Mouse (Mus musculus) lung, postnatal 10 days (tissue): Measurements from ENCODE around the gene Ppp1r15b.

ENCODE experiments used
- DNase-seq: peaks from one replicate; pipeline ENCODE4 v3.0.0; 2021

Ppp1r15b gene

DNA sequence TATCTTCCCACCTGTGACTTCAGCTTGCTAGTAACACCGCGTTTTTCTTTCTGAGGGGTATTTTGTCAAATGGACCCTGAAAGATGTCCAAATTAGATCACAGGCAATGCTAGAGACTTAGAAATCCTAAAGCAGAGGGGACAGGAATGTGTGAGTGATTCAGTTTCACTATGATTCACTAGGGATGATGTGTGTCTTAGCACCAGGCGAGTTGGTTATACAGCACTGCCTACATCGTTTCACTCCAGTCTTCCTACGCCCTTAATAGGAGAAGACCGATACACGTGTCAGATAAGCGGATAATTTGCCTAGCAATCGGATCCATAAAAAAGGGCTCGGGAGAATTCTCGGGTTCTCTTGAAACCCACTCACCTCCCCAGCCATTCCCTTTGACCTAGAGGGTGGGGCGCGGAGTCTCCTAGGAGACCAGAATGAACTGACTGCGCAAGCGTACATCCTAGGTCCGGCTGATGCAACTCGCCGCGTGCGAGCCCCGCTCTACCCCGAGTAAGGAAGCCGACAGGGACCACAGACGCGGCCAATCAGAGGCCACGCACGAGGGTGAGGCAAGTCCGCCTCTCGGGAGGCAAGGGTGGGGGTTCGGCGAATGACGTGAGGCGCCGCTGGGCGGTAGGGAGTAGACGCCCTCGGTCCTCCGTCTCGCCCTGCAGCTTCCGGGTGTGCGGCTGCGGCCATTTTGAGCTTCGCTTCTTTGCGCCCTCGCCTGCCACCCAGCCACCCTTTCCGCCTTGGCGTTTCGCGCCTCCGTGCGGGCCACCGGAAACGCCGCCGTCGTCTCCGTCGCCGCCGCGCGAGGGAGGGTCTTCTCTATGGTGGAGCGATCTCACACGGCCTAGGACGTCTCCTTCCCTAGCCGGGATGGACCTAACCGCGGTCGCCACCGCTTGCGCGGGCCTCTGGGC is at the start of gene Ppp1r15b:
Gene Ppp1r15b, plus strand, starts transcription at position 506 of the 923 bp plus-strand sequence.
- DNase-seq: peak; percentile 99

DNA sequence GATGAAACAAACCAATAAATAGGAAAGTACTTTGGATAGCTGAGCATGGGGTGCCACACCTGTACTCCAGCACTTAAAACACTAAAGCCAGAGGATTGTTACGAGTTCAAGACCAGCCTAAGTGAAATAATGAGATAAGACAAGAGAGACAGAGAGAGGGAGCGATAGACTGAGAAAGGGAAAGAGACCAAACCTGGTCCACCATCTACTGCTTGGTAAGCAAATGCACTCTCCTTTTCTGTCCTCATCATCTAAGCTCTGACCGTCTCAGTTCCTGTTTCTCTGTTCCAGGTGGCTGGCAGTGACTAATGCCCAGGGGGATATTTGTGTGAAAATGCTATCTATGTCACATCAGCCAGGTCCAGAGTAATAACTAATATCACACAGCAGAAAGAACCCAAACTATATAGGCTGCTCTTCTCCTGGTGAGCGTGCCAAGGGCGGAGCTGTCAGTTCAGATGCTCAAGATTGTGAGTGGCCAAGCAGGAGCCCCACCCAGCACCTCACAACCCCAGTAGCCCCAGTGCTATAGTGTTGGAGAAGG is 47.9 kb upstream of the Ppp1r15b start:
- DNase-seq: no peak

DNA sequence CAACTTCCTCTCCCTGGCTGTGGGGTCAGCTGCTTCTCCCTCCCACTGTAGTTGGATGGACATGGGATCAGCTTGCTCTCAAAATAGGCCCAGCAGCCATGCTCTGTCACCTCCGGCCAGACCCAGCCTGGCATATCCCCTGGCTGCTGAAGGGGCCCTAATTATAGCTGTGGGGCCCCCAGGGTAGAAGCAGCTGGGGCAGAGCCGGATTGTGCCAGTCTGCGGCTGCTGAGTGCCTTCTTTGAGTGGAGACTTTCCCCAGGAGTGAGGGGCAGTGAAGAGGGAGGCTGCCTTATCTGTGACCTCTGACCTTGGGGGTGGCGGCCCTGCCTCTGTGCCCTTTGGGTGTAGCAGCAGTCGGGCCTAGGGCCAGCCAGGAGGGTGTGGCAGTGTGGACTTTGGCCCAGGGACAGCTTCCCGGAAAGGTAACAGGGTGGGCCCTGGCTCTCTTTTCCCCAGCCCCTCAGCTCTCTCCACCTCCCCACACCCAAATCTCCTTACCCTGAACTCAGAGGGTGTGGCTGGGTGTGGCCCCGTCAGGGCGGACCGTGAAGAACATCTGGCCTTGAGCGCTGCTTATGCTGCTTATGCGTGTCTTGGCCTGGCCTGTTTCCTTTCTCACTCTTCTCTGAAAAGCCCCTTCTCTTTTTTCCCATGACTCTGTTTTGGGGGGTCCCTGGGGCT is 46.9 kb upstream of the Ppp1r15b start:
- peak; percentile 64 for DNase-seq

DNA sequence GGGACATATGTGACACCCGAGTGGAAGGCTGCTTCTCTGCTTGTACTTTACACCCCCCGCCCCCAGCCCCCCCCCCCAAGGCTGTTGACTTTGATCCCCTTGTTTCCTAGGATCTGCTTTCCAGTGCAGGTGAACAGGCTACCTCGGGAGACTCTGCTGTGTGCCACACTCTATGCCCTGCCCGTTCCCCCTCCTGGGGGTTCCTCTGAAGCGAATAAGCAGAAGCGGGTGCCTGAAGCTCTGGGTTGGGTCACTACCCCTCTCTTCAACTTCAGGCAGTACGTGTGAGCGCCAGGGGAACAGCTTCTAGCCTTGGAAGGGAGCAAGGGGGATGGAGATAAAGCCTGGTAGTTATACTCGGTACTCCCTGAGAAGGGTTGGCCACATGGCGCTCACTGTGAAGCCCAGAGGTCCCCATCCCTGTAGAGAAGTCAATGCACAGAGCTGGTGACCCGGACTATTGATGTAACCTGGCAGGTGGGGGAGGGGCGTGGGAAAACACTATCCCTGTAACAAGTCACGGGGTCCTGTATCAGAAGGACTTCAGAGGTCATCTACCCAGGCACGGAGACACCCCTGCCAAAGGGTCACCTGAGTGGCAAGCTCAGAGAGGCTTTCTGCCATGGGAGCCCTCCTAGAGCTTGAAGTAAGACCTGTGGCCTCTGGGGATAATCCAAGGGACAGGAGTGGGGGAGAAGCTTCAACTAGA is 46.1 kb upstream of the Ppp1r15b start:
- DNase-seq: no peak

DNA sequence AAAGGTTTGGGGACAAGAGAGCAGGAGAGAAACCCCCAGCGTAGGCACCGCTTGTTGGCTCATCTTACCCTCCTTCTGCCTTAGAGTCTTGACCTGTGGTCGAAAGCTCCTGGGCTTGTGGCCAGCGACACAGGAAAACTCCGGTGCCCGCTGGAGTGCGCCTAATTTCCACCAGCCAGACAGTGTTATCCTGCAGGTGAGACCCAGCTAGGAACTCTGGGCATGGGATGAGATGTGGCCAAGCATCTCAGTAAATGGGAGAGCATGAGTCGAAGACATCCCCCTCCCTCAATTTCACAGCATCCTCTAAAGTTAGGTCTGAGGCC is 45.6 kb upstream of the Ppp1r15b start:
- DNase-seq: no peak

DNA sequence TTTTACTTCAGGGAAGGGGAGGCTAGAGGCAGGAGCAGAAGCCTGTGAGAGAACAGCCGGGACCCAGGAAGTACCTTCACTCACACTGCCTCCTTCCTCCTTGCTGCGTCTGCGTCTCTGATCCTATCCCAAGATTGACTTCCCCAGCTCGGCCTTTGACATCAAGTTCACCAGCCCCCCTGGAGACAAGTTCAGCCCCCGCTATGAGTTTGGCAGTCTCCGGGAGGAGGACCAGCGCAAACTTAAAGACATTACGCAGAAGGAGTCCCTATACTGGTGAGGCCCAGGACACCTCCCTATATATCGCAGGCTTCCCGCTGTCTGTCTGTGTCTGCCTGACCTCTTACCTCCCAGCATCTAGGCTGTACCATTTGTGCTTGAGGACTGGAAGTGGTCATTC is 44.1 kb upstream of the Ppp1r15b start:
- no peak for DNase-seq

DNA sequence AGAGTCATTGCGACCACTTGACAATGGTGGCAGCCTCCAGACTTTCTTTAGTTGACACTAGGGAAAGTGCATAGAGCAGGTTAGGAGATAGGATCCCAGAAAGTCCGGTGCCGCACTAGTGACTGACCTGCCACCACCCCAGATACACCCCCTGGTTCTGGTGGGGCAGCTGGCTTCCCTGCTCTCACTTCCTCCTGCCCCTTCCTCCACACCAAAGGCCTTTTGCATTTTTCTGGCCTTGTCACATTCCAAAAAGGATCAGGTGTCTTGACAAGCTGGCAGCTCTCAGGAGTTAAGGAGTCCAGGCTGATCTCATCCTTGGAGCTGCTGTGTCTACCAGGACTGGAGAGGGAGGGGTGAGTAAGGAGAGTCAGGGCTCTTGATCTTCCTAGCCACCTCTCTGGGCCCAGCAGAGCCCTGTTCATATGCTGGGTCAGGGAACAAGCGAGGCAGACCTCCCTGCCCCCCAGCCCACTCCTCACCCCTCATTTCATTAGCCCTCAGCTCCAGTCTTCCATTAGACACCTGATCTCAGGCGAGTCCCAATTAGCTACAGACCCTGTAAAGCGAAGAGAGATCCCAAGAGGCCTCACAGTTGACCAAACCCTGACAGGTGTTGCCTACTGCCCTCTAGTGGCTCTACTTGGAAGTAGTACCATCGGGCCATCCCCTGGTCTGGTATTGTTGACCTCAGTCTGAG is 43.6 kb upstream of the Ppp1r15b start:
- peak; percentile 84 for DNase-seq

DNA sequence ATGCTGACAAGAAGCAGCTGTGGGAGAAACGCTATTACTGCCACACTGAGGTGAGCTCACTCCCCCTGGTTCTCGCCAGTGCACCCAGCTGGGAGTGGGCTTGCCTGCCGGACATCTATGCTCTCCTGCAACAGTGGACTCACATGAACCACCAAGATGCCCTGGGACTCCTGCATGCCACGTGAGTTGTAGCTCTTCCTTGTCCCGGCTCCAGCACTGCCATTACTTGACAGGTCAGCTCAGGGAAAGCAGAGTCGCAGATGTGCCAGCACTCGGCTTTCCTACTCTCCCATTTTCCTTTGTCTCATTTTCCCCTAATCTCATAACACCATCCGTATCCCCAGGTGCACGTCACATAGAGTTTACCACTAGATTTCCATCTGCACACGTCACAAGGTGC is 42.7 kb upstream of the Ppp1r15b start:
- DNase-seq: no peak

DNA sequence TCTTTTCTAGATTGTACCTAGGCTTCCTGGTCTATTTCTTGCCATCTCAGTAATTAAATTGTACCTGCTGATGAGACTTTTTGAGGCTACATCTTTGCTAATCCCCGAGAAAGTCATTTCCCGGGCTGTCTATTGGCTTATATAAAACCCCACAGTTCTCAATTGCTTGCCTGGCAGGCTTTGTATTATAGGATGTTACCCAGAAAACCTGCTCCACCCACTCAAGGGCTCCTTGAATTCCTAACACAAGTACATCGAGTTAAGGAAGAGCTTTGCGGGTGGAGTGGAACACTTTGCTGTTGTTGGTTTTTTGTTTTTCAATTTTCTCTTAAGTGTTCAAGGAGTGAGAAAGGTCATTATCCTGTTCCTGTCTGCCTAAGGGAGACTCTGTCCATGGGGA is 41.5 kb upstream of the Ppp1r15b start:
- DNase-seq: peak; percentile 40

DNA sequence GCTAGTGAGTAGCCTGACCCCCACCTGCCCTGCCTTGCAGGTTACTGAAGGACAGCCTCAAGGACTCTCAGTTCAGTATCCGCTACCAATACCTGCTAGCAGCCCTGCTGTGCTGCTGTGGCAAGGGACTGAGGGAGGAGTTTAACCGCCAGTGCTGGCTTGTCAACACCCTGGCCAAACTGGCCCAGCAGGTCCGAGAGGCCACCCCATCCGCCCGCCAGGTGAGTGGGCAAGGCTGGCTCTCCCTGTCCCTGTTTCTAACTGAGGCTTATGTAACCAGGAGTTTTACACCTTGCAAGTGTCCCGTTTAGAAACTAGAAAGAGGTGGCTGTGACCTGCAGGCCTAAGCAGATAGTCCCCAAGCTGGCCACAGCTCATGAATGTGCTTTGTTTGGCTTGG is 40.3 kb upstream of the Ppp1r15b start:
- DNase-seq: peak; percentile 80

DNA sequence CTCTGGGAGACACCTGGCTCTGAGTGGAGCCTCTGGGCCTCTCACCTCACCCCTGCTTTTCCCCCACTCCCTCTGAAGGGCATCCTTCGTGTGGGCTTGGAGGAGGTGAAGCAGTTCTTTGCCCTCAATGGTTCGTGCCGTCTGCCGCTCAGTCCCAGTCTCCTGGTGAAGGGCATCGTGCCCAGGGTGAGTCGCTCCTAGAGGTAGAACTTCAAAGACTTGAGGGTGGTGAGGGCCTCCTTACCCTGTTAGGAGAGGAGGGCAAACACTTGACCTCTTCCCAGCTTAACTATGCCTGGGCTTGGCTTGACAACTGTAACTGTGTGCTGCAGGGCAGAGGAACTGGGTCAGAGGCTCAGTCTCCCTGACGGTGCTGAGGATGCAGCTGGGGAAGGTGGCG is 39.5 kb upstream of the Ppp1r15b start:
- peak; percentile 74 for DNase-seq

DNA sequence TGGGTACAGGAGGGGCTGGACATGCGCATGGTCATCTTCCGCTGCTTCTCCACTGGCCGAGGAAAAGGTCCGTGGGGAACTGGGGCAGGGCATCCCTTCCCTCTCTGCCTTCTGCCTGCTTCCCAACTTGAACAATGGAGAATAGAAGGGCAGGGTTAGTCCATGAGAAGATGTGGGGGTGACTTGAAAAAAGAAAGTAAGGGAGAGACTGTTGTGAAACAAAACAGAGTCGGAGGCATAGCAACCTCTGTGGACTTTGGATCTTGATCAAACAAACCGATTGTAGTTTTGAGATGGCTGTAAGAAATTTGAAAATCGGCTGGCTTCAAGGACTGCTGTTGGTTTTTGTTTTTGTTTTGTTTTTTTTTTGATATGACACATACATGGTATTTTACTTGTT is 37.2 kb upstream of the Ppp1r15b start:
- DNase-seq: no peak

DNA sequence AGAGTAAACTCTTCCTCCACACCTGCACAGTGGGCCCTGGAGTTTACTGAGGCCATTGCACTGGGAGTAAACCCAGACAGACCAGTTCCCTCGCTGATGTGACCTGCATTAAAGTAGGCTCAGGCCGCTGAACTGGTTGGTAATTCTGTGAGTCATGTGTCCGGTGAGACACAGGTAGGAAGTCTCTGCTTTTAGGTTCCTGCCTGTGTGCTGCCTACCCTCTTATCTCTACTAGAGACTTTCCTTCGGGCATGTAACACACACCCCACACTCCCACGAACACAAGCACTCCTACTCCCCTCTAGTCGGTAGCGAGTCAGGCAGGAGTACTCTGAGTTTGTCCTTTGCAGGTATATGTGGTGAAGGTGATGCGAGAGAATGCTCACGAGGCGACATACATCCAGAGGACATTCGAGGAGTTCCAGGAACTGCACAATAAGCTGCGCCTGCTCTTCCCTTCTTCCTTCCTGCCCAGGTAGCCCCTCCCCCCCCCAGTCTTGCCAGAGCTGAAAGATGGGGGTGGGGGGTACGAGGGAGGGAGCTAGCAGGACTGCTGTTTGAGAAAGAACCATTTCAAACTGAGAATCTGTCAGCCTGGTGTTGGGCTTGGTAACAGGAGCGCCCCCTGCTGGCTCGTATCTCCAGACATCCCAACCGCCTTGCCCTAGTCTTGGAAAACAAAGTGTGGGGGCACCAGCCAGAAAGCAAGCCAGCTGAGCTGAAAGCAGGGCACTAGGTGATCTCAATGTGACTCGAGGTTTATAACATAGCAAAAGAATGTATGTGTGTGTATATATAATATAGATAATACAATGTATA is 29.8 kb upstream of the Ppp1r15b start:
- peak; percentile 82 for DNase-seq

DNA sequence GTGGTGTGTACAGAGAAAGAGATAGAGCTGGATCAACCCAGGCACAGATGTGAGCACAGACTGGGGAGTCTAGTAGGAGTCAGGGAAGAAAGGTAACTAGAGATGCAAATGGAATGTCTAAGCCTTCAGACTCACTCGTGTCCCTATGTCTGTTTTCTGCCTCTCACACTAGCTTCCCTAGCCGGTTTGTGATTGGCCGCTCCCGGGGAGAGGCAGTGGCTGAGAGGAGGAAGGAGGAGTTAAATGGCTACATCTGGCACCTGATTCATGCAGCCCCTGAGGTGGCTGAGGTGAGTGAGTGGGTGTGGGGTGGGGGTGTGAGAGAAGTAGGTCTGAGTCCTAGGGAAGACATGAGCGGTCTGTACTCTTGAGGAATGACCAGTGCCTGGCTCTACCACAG is 28.8 kb upstream of the Ppp1r15b start:
- no peak for DNase-seq

DNA sequence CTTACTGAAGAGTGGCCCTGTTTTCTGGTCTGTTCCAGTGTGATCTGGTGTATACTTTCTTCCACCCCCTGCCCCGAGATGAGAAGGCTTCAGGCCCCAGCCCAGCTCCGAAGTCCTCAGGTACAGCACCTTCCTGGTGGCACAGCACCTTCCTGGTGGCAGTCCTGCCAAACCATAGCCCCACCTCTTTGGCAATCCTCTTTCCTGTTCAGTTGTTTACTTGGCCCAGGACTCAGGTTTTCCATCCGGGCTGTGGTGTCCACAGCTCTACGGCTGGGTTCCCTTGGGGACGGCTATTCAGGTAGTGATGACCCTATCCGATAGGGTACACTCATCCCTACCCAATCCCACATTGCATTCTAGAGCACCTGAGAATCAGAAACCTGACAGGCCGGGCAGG is 27.6 kb upstream of the Ppp1r15b start:
- no peak for DNase-seq

DNA sequence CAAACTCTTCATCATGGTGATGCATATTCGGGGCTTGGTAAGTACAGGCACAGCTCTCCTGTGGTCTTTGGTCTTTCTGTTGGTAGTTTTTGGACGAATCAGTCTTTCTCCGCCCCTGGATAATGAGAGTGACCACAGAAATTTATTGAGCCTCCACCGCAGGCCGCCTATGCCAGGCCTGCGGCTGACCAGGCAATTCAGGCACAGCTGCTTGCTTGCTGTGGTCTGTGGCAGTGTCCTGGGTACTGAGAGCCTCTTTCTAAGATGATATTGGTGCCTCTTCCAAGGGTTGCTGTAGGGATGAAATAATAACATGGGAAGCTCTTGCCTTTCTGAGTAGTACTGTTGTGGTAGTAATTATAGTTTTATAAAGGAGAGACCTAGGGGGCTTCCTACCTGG is 27.1 kb upstream of the Ppp1r15b start:
- no peak for DNase-seq

DNA sequence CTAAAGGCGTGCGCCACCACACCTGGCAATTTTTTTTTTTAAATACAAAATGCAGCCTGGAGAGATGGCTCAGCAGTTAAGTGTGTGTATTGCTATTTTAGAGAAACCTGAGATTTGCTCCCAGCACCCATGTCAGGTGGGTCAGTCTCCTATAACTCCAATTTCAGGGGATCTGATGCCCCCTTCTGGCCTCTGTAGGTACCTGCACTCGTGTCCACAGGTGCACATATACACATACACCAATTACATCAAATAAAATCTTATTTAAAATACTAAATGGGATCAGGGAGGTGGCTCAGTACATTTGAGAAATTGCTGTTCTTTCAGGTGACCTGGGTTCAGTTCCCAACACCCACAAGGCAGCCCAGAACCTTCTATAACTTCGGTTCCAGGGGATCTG is 14.8 kb upstream of the Ppp1r15b start:
- DNase-seq: no peak

DNA sequence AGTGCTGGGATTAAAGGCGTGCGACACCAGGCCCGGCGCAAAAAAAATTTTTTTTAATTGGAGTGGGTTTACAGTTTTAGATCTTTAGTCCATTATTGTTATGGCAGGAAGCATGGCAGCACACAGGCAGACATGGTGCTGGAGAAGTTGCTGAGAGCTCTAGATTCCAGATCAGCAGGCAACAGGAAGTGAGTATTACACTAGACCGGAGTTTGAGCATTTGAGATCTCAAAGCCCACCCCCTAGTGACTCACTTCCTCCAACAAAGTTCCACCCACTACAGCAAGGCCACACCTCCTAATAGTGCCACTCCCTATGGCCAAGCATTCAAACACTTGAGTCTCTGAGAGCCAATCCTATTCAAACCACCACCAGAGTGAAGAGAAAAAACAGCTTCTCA is 12.8 kb upstream of the Ppp1r15b start:
- peak; percentile 71 for DNase-seq

DNA sequence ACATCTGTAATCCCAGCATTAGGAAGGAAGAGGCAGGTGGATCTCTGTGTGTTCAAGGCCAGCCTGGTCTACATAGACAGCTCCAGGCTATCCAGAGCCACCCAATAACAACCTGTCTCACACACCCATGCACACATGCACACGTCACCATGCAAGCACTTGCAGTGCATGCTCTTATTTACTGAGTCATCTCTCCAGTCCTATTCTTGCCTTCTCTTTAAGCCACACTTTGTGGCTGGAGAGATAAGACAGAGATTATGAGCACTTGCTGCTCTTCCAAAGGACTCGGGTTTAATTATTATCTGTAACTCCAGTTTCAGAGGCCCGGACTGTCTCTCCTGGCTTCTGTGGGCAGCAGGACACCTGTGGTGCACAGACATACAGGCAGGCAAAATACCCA is 12.1 kb upstream of the Ppp1r15b start:
- DNase-seq: no peak

DNA sequence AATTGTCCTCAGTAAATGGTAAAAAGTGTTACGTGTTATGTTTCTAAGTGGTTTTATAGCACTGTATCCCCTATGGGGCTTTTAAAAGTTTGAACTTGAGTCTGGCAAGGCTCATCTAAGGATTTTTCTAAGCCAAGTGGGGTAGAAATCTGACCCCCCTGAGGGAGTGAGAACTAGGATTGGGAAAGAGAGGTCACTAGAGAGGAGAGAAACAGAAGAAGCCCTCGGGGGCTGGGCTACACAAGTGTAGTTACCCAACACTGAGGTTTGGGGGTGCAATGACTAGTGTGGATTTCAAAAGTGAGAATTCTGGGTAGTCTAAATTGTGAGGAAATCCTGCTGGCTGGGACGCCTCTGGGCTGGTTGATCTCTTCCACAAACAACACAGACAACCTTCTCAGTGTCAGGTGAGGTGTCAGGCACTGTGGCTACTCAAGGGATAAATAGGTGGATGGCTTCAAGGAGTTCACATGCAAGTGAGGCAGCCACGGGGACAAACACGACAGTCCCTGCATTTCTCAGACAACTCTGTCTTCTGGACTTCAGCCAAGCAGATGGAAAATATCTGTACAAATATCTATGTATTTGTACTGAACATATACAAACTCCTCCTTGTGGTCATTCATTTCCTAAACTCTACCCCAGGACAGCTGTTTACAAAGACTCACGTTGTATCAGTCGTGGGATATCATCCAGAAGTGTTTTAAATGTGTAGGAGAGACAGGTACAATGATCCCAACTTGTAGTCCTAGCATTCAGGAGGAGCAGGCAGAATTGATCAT is 10.8 kb upstream of the Ppp1r15b start:
- DNase-seq: peak; percentile 38

DNA sequence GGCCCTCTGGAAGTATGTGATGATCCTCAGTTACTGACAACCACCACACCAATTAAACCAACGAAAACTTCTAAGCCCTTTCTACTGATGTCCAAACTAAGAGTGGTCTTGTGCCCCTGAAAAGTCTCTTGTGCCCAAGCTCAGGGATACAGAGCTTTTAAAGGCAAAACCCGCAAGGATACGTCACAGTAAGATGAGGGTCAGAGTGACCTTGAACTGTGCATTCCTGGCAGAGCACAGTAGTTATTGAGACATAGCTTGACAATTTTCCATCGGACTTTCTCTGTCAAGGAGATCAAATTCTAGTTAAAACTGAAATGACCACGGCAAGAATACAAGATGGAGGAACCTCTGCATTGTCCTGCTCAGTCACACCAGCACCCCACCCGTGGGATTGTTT is 9.7 kb upstream of the Ppp1r15b start:
- DNase-seq: no peak
